Mouse (Mus musculus) adipose tissue, adult 10 weeks (tissue): ENCODE data around the gene Zfp950. TPM values are rescaled to one million over a fixed set of nuclear protein-coding genes. Genes with fewer than 3 reads are reported as not detected.

ENCODE experiments used
- polyA plus RNA-seq: library from polyadenylated mRNA; stranded (reverse); fragments of 350-450 nt; fragmentation: Illumina TruSeq; extraction: RNeasy Lipid Tissue Mini Kit (QIAGEN cat#74804); gene quantifications from one replicate; pipeline ENCODE4 v1.2.3, GENCODE M21; 2014; ENCODE audit warnings: low read depth, low replicate concordance

Zfp950 gene
- polyA plus RNA-seq = 44.8 TPM

GRCm38 (mm10) chr19:61140342-61141206, at the start of gene Zfp950:
Zfp950 (minus strand) TSS chr19:61140840.

DNA sequence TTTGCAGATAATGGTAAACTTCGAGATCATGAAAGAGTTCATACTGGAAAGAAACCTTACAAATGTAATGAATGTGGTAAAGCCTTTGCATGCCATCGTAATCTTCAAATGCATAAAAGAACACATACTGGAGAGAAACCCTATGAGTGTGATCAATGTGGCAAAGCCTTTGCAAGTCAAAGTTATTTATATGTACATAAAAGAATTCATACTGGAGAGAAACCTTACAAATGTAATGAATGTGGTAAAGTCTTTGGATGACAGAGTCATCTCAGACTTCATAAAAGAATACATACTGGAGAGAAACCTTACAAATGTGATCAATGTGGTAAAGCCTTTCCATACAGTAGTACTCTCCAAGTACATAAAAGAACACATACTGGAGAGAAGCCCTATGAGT, 43.0 kb upstream of the Zfp950 start, which contains the start of gene Gm6020:
Gene Gm6020 (plus strand): TSS at position 301 of the 400 bp plus-strand sequence.

GRCm38 (mm10) chr19:61175756-61176324, 35.2 kb upstream of the Zfp950 start, which contains the start of gene Gm7102:
Gm7102 (minus strand) TSS chr19:61176309.

Other genes starting within 250 kb of the Zfp950 start
- gene Gm7102, start 35.5 kb upstream of the Zfp950 start, polyA plus RNA-seq = not detected
- not detected for gene Gm6020, start 43.0 kb upstream of the Zfp950 start, polyA plus RNA-seq
- 43.5 TPM for gene Csf2ra, start 87.6 kb upstream of the Zfp950 start, polyA plus RNA-seq
- not detected for gene Gm21060, start 156.2 kb upstream of the Zfp950 start, polyA plus RNA-seq